Comparison of ENCODE assay signal across 8 mouse cellular contexts in the genomic region with DNA sequence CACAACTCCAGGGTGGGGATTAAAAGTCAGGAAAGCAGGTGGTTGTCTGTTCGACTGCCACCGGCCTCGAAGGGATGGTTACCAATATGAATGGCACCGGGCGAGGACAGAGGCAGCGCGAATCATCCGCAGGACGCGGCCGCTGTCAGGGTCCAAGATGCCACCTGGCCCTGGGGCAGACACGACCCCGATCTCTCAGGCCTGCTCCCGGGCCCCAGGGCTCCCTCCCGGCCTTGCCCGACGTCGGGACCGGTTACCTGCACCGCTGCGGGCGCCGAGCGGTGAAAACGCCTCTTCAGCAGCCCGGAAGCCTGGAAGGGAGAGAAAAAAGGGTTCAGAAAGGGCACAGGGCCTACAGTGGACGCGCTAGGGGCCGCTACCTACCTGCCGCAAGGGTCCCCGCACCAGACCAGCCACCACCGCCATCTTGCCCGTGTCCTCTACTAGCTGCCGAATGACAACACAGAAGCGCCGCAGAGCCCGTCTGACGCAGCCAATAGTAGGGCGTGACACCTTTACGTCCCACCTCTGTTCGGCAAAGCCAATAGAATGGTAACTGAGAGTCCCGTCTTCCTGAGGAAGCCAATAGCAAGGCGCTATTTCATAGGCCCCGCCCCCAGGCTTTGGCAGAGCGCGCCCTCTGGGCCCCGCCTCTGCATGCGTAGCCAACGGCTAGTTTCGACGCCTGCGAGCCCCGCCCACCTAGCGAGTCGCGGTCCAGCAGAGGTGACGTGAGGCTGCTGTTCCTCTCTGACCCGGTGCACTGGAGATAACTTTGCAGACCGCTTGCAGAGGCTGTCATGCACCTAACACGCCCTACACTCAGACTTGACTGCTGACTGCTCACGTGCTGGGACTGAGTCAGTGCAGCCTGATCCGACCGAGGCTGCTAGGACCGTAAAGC. TPM values are rescaled to one million over a fixed set of nuclear protein-coding genes. Genes with fewer than 3 reads are reported as not detected.
DNase-seq lines count a peak whose midpoint lies in the region; ATAC-seq lines count a peak whose summit lies in the region.

A gene (minus strand): TSS at position 519 of the 904 bp plus-strand sequence.

- H3K27ac ChIP-seq in hindbrain, embryonic 12.5 days = peak within 1 kb of the TSS; percentile 85

- peak; percentile 100 for ATAC-seq in hindbrain, embryonic 12.5 days (ENCODE audit: low FRiP score)

- peak within 1 kb of the TSS; percentile 82 for H3K4me2 ChIP-seq in hindbrain, embryonic 12.5 days (replicated peaks)

- H3K4me1 ChIP-seq in hindbrain, embryonic 12.5 days = peaks cover 10% of the 10 kb centered on the region

- H3K9ac ChIP-seq in hindbrain, embryonic 12.5 days = peak within 1 kb of the TSS; percentile 92

- H3K36me3 ChIP-seq in hindbrain, embryonic 12.5 days = peaks cover 29% of the 10 kb centered on the region

- WGBS in hindbrain, embryonic 12.5 days = under 1% methylated on average over 64 of the region's 64 CpGs

- H3K9me3 ChIP-seq in hindbrain, embryonic 12.5 days (replicated peaks) = no peaks in the 10 kb centered on the region

- no peaks in the 10 kb centered on the region for H3K27me3 ChIP-seq in hindbrain, embryonic 12.5 days

- peak within 1 kb of the TSS; percentile 81 for H3K4me3 ChIP-seq in hindbrain, embryonic 12.5 days

- DNase-seq in NIH3T3 (ENCODE audit: low read depth) = peak; percentile 98
- DNase-seq in cerebellum, postnatal 10 days = peak; percentile 100
- peak; percentile 99 for DNase-seq in frontal cortex, postnatal 10 days (ENCODE audit: low spot score in 2 of 2)
- peak; percentile 97 to 99 for DNase-seq in layer of hippocampus, postnatal 14 days (ENCODE audit: low spot score in 2 of 2)
- DNase-seq in lung, postnatal 14 days = peak; percentile 99
- DNase-seq in retina, adult 2 months (ENCODE audit: low read depth, low spot score) = peak; percentile 94
- peak; percentile 97 to 99 for DNase-seq in thymus, postnatal 36 days

RNA-seq across cellular contexts. Expression of the gene that starts here (rescaled TPM):
- polyA plus RNA-seq in hindbrain, embryonic 12.5 days (2016; fragmentation: Nextera tagmentation; extraction: Ambion mirVana) = 198 and 207 TPM in 2 replicates
- 100 to 1,000 TPM; 211 to 216 TPM for total RNA-seq in layer of hippocampus, postnatal 14 days (2021)

Comparison
In these comparisons a context has a peak if more than half of its experiments do, and no peak if none do; other contexts are left out.
1. Peak in every context shown above with its lines: DNase-seq, ATAC-seq, H3K4me3 ChIP-seq and H3K27ac ChIP-seq.